Mouse (Mus musculus) forebrain, postnatal 0 days (tissue): ENCODE data around the gene Ptpro. TPM values are rescaled to one million over a fixed set of nuclear protein-coding genes. Genes with fewer than 3 reads are reported as not detected.

Experiments used
- ATAC-seq: fragments of 200-750 bp; cut with Nextera tagmentation; 2 replicates; pipeline ENCODE4 v1.8.0; 2017; ENCODE audit warnings: mild to moderate bottlenecking, moderate library complexity
- DNase-seq: peaks from one replicate; pipeline ENCODE4 v3.0.0-alpha.2; 2015
- H3K27ac ChIP-seq: fragments of 300-500 bp; sonication (generic); 2 replicates; pipeline ENCODE4 v1.5.1; 2014; ENCODE audit warnings: low read depth, mild to moderate bottlenecking, antibody characterized with exemption, low read length, moderate library complexity, mixed read lengths
- H3K27me3 ChIP-seq: fragments of 300-500 bp; sonication (generic); 2 replicates; pipeline ENCODE4 v1.6.1; 2014; ENCODE audit warnings: mild to moderate bottlenecking, low read length, mixed read lengths; ENCODE audit not compliant: insufficient read depth
- H3K36me3 ChIP-seq: fragments of 300-500 bp; sonication (generic); 2 replicates; pipeline ENCODE4 v1.6.1; 2014; ENCODE audit warnings: mild to moderate bottlenecking, moderate library complexity; ENCODE audit not compliant: insufficient read depth
- H3K4me1 ChIP-seq: fragments of 300-500 bp; sonication (generic); 2 replicates; pipeline ENCODE4 v1.6.1; 2014; ENCODE audit warnings: antibody characterized with exemption; ENCODE audit not compliant: insufficient read depth
- H3K4me2 ChIP-seq: fragments of 300-500 bp; sonication (generic); 2 replicates; pipeline ENCODE4 v1.6.1; 2014; ENCODE audit warnings: low read depth, mild to moderate bottlenecking, moderate library complexity
- H3K4me3 ChIP-seq: fragments of 300-500 bp; sonication (generic); 2 replicates; pipeline ENCODE4 v1.5.1; 2014; ENCODE audit warnings: low read depth, low read length, mixed read lengths
- H3K9ac ChIP-seq: fragments of 300-500 bp; sonication (generic); 2 replicates; pipeline ENCODE4 v1.6.1; 2014; ENCODE audit warnings: mild to moderate bottlenecking
- H3K9me3 ChIP-seq: fragments of 300-500 bp; sonication (generic); 2 replicates; pipeline ENCODE4 v1.6.1; 2016; ENCODE audit warnings: low read length
- CTCF ChIP-seq: sonication (generic); IDR thresholded peaks from 2 replicates; pipeline ENCODE4 v1.5.1; 2016; ENCODE audit warnings: antibody characterized with exemption, control low read depth, low read depth
- WGBS: fragments of 180-500 bp; shearing (Covaris S2); extraction: QIAGEN DNeasy Blood & Tissue Kit; methylation state at CpG from one replicate; pipeline ENCODE4 v1.1.7; 2014; 5-methylcytosine and 5-hydroxymethylcytosine counted together
- polyA plus RNA-seq: library from polyadenylated mRNA; unstranded; fragments of >200 nt; fragmentation: Nextera tagmentation; extraction: Ambion mirVana; gene quantifications from 2 replicates; pipeline ENCODE4 v1.2.1, GENCODE M21; 2015
- total RNA-seq: library from RNA; depleted of rRNA; stranded (reverse); fragments of >200 nt; gene quantifications from 2 replicates; pipeline ENCODE4 v1.2.3, GENCODE M21; 2014

Ptpro gene
- total and polyA plus RNA-seq, 2 experiments from 2014 or later = 45.2 to 132 TPM

DNA sequence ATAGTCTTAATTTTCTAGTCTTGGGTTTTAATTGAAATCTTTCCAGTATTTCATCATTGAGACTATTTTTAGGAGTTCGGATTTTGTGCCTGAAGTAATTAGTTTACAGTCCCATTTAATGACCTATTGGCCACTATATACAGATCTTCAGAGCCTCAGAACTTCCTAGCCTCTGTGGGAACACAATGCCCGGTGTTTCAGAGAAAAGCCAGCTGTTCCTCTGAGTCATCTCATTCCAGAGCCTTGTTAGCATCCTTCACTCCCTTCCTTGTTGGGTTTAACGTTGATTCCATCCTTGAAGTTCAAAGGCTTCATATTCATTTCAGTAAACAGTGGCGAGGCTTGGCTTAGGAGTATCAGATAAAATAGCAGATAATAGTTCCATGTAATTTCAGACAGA lies 87.0 kb downstream of the Ptpro start:
- TF ChIP-seq CTCF = no peak
- no peak overlapping the region for H3K9ac ChIP-seq
- H3K4me3 ChIP-seq = no peak overlapping the region
- no peak overlapping the region for H3K27ac ChIP-seq
- H3K4me1 ChIP-seq = no peaks in the 10 kb centered on the region
- no peak overlapping the region for H3K4me2 ChIP-seq
- H3K9me3 ChIP-seq = no peaks in the 10 kb centered on the region
- no peak for ATAC-seq
- 44% methylated on average over 4 of the region's 4 CpGs for WGBS
- no peaks in the 10 kb centered on the region for H3K27me3 ChIP-seq
- H3K36me3 ChIP-seq = no peaks in the 10 kb centered on the region
- no peak for DNase-seq

DNA sequence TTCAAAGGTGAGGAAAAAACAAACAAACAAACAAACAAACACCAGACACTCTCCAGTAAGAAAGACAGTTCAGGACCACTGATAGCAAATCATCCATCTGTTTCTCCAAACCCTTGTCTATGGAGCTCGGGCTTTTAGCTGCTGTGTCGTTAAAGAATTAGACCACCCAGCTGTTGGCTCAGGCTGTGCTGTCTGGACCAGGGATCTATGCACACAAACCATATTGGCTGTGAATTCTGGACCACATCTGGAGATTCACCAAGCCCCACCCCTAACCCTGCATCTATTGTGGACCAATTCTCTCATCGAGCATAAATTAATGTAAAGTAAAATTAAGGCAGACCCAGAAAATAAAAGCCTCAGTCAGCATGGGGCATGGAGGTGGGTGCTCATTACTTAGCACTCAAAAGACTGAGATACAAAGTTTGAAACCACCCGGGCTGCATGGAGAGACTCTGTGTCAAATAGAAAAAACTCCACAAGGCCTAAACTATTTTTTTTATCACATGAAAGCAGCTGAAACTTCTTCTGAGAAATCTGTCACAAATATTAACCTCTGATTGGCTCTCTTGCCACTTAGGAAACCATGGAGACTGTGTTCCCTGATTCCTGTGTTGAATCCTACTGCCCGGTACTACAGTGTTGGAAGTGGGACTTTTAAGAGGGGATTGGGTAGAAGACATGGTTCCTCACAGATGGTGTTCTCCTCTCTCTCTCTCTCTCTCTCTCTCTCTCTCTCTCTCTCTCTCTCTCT lies 91.7 kb downstream of the Ptpro start:
- Histone ChIP-seq H3K27me3 (no peaks in the 10 kb centered on the region), H3K27ac (no peak overlapping the region), H3K9ac (no peak overlapping the region), H3K36me3 (no peaks in the 10 kb centered on the region), H3K4me2 (no peak overlapping the region), H3K4me3 (no peak overlapping the region), H3K4me1 (no peaks in the 10 kb centered on the region), H3K9me3 (no peaks in the 10 kb centered on the region)
- ATAC-seq (peak; percentile 32; the same call in 1 of the 2 replicates), DNase-seq (no peak)
- TF ChIP-seq CTCF = no peak
- 30% methylated on average over 5 of the region's 5 CpGs for WGBS

DNA sequence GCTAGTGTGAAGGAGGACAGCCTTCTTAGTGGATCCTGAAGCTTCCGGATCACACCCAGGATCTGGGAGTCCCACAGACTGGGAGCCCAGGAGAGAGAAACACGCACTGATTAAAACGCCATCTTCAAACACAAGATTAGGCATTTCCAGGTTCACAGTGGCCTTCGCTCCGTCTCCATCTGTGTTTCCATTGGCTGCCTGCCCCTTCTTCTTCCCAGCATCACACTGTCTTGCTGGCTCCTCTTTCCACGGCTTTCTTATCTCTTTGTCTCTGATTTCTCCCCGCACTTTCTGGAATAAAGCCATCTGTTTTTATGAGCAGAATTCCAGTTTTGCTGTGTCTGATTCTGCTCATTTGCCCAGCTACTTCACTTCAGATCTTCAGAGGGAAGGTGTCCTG lies 108.0 kb downstream of the Ptpro start:
- ATAC-seq = no peak
- 60% methylated on average over 7 of the region's 7 CpGs for WGBS
- Histone ChIP-seq H3K4me3 (no peak overlapping the region), H3K4me2 (no peak overlapping the region), H3K27ac (no peak overlapping the region), H3K9ac (no peak overlapping the region), H3K9me3 (no peaks in the 10 kb centered on the region), H3K4me1 (no peaks in the 10 kb centered on the region), H3K27me3 (no peaks in the 10 kb centered on the region), H3K36me3 (no peaks in the 10 kb centered on the region)
- no peak for TF ChIP-seq CTCF
- no peak for DNase-seq

DNA sequence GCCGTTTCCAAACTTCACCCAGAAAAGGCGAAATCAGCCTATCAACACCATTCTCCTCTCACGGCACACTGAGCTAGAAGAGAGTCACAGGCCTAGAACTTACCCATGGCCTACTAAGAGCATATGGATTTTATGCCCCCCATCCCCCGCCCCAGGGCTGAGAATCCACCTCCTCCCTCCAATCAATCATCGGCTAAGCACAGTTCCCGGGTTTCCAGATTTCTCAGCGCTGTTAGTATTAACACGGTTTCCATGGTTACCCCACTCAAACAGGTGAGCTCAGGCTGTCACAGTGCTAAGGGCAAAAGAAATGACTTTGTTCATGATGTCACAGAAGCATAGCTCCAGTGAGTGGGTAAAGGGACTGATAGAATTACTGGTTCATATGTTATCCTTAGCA lies 110.1 kb downstream of the Ptpro start:
- peak; percentile 68 for DNase-seq
- no peak for TF ChIP-seq CTCF
- H3K4me1 ChIP-seq = no peaks in the 10 kb centered on the region
- 0 out of 2 replicates have a peak overlapping the region, but pooled peaks have one; percentile 21 for H3K27ac ChIP-seq
- WGBS = 56% methylated on average over 8 of the region's 8 CpGs
- no peaks in the 10 kb centered on the region for H3K9me3 ChIP-seq
- H3K27me3 ChIP-seq = no peaks in the 10 kb centered on the region; the same call in 1 of the 2 replicates
- no peaks in the 10 kb centered on the region for H3K36me3 ChIP-seq
- no peak overlapping the region for H3K9ac ChIP-seq
- ATAC-seq = peak; percentile 78
- H3K4me3 ChIP-seq = no peak overlapping the region
- H3K4me2 ChIP-seq = no peak overlapping the region

DNA sequence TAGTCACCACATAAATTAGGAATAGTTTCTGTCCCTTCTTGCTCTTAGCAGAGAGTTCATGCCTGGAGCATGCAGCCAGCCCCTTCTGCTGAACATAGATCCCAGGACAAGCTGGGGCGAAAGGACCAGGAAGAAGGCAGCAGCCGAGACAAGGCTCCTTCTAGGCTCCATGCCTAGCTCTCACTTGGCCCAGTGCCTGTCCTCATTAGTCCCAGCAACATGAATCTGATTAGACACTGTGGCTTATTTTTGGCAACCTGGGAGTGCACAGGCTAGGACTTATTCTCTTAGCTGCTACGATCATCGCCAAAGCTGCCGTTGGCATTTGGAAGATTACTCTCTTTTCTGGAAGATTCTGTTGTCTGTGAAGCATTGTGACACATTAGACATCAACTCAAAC lies 112.6 kb downstream of the Ptpro start:
- TF ChIP-seq CTCF = no peak
- Histone ChIP-seq H3K27me3 (no peaks in the 10 kb centered on the region; the same call in 1 of the 2 replicates), H3K4me2 (no peak overlapping the region), H3K4me3 (no peak overlapping the region), H3K9me3 (no peaks in the 10 kb centered on the region), H3K9ac (no peak overlapping the region), H3K27ac (no peak overlapping the region), H3K36me3 (peaks cover 3% of the 10 kb centered on the region; the same call in 1 of the 2 replicates), H3K4me1 (no peaks in the 10 kb centered on the region)
- DNase-seq = peak; percentile 90
- peak; percentile 92 for ATAC-seq
- WGBS = 20% methylated on average over 5 of the region's 5 CpGs

DNA sequence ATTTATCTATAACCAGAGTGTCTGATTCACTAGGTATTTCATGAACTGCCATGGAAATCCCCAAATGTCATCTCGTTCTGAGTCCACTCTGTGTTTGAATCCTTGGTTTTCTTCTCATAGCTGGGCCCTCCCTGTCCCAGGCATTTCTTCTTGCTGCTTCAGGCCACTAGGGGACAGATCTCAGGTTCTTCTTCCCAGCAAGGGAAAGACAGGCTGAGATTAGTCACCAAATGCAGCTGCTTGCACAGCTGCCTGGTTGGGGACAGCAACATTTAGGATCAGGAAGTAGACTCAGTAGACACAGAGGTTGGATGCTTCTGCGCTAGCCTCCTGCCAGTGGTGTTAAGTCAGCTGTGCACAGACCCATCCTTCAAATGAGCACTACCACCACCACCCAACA lies 113.5 kb downstream of the Ptpro start:
- DNase-seq (no peak), ATAC-seq (no peak)
- Histone ChIP-seq H3K4me3 (no peak overlapping the region), H3K4me1 (no peaks in the 10 kb centered on the region), H3K4me2 (no peak overlapping the region), H3K36me3 (peaks cover 3% of the 10 kb centered on the region; the same call in 1 of the 2 replicates), H3K27me3 (no peaks in the 10 kb centered on the region; the same call in 1 of the 2 replicates), H3K9me3 (no peaks in the 10 kb centered on the region), H3K9ac (no peak overlapping the region), H3K27ac (no peak overlapping the region)
- 90% methylated on average over 2 of the region's 2 CpGs for WGBS
- TF ChIP-seq CTCF = peak; percentile 39

DNA sequence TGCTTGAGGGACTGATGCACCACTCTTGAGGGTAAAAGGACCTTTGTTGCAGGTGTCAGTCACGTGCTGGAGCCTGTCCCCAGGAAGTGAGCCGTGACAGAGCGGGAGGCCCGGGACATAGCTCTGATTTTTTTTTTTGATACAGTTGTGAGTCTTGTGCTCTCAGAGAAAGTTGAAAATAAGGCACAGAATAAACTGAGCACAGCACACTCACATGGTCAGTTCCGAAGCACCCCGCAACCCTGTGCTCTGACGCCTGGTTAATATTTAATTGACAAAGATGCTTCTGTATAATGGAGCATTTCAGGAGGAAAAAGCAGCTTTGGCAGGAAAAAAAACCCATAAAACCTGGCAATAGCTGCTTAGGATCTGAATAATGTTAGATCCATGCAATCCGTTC lies 118.6 kb downstream of the Ptpro start:
- ATAC-seq (no peak), DNase-seq (no peak)
- WGBS = 70% methylated on average over 8 of the region's 8 CpGs
- Histone ChIP-seq H3K9ac (no peak overlapping the region), H3K27ac (no peak overlapping the region), H3K4me1 (no peaks in the 10 kb centered on the region), H3K27me3 (no peaks in the 10 kb centered on the region; the same call in 1 of the 2 replicates), H3K36me3 (peaks cover 3% of the 10 kb centered on the region; the same call in 1 of the 2 replicates), H3K4me2 (no peak overlapping the region), H3K9me3 (no peaks in the 10 kb centered on the region), H3K4me3 (no peak overlapping the region)
- TF ChIP-seq CTCF = no peak
